Mouse (Mus musculus) C2C12 (cell line): ENCODE measurements around the gene Vac14. TPM values are rescaled to one million over a fixed set of nuclear protein-coding genes. Genes with fewer than 3 reads are reported as not detected.

ENCODE experiments used
- H3K27me3 ChIP-seq: one replicate; pipeline ENCODE4 v1.6.1; 2011; ENCODE audit not compliant: control insufficient read depth, insufficient read depth, insufficient read length
- H3K36me3 ChIP-seq: one replicate; pipeline ENCODE4 v1.6.1; 2011; ENCODE audit not compliant: control insufficient read depth, insufficient read depth
- H3K4me3 ChIP-seq: one replicate; pipeline ENCODE4 v1.5.1; 2011; ENCODE audit warnings: mild to moderate bottlenecking, control low read depth; ENCODE audit not compliant: poor library complexity, insufficient read depth, severe bottlenecking
- H3K79me2 ChIP-seq: one replicate; pipeline ENCODE4 v1.6.1; 2011; ENCODE audit not compliant: control insufficient read depth, insufficient read depth
- H3K79me3 ChIP-seq: one replicate; pipeline ENCODE4 v1.6.1; 2011; ENCODE audit warnings: low read depth, control low read depth
- H3ac ChIP-seq: one replicate; pipeline ENCODE3; 2011; ENCODE audit warnings: low read depth; ENCODE audit not compliant: control insufficient read depth, insufficient read length
- CEBPB ChIP-seq: IDR thresholded peaks from one replicate; pipeline ENCODE4 v1.6.1; 2011; ENCODE audit warnings: low read depth, mild to moderate bottlenecking, control low read depth, moderate library complexity
- CTCF ChIP-seq: IDR thresholded peaks from one replicate; pipeline ENCODE4 v1.5.1; 2011; ENCODE audit not compliant: control insufficient read depth, insufficient read depth, insufficient read length
- FOSL1 ChIP-seq: IDR thresholded peaks from one replicate; pipeline ENCODE4 v1.8.0; 2011; ENCODE audit warnings: mild to moderate bottlenecking, low read length; ENCODE audit not compliant: poor library complexity, insufficient read depth, severe bottlenecking
- MAX ChIP-seq: IDR thresholded peaks from one replicate; pipeline ENCODE4 v1.6.1; 2011; ENCODE audit warnings: mild to moderate bottlenecking, control low read depth
- MYOD1 ChIP-seq: IDR thresholded peaks from one replicate; pipeline ENCODE4 v1.6.1; 2011; ENCODE audit warnings: low read depth; ENCODE audit not compliant: control insufficient read depth, insufficient read length
- MYOG ChIP-seq: IDR thresholded peaks from one replicate; pipeline ENCODE4 v1.6.1; 2011; ENCODE audit not compliant: control insufficient read depth, insufficient read length; ENCODE audit errors: extremely low read depth
- USF1 ChIP-seq: IDR thresholded peaks from one replicate; pipeline ENCODE4 v1.6.1; 2011; ENCODE audit warnings: low read depth, mild to moderate bottlenecking, control low read depth, moderate library complexity
- polyA plus RNA-seq: library from polyadenylated mRNA; unstranded; fragments of >200 nt; fragmentation: generic; extraction: Trizol; gene quantifications from one replicate; pipeline ENCODE4 v1.2.1, GENCODE M21; 2012; ENCODE audit warnings: missing spikeins

The Vac14 gene
- polyA plus RNA-seq, 1 experiment: 22.2 TPM

DNA sequence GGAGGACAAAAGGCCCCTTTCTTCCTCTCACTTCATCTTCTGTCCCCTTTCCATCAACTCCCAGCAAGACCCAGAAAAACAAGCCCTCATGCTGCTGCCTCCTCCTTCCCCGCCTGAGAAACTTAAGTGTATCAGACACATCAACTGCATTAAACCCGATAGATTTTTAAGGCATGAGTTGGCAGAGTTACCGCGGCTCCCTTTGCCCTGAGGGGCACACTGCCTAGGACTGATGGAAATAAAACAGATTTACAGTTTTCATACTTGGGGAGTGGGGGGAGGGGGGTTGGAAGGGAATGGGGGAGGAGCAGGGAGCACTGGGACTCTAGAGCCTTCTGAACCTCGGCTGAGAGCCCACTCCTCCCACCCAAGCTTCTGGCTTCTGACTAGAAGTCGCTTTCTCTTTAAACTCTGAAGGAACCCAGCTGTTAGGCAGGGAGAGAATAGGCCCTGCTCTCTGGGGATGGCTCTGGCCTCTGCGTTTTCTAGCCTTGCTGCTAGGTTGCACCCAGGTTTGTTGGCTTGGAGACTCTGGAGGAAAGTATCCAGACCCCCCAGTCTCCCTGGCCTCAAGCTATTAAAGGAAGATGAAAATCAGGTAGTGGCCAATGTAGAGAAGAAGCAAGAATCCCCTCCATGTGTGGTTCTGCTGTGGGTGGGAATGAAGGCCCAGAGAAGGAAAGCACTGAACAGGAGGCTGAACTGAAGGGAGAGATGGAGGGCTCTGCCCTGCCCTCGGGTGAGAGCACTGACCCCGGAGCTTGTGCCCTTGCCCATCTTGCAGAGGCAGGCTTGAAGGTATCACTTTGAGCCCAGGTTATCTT lies 84.5 kb downstream of the Vac14 start:
- Histone ChIP-seq H3K79me2 (no peaks in the 10 kb centered on the region), H3K27me3 (no peaks in the 10 kb centered on the region), H3K36me3 (no peaks in the 10 kb centered on the region), H3K79me3 (no peaks in the 10 kb centered on the region), H3K4me3 (no peak overlapping the region), H3ac (no peak overlapping the region)
- TF ChIP-seq MAX (no peak), CTCF (no peak), FOSL1 (no peak), CEBPB (no peak), MYOG (no peak), MYOD1 (no peak), USF1 (no peak)

DNA sequence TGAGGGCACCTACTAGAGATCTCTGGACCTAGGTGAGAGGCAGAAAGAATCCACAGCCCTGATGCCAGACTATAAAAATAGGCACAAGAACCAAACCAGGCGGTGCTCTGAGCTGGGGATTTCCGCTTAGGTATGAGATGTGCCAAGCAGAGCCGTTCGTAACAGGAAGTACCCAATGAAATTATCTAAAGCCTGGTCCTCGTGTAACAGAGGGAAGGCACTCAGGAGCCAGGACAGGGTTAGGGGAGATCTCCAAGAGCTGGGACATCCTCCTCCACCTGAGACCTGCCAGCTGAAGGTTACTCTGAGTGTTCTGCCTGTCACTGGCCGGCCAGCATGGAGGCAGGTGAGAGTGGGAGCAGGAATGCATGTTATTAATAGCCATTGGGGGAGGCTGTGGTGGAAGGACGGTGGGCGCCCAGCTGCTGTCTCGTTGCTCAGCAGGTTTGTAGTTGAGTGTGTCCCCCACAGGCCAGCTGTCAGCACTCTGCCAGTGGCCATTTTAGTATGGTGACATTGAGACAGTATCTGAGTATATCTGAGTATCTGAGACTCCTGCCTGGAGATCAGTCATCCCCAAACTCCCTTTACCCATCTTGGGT lies 85.2 kb downstream of the Vac14 start:
- TF ChIP-seq MYOD1 (no peak), USF1 (no peak), FOSL1 (no peak), MAX (no peak), CEBPB (no peak), MYOG (no peak), CTCF (no peak)
- H3K4me3 ChIP-seq: no peak overlapping the region
- H3K79me3 ChIP-seq: no peaks in the 10 kb centered on the region

DNA sequence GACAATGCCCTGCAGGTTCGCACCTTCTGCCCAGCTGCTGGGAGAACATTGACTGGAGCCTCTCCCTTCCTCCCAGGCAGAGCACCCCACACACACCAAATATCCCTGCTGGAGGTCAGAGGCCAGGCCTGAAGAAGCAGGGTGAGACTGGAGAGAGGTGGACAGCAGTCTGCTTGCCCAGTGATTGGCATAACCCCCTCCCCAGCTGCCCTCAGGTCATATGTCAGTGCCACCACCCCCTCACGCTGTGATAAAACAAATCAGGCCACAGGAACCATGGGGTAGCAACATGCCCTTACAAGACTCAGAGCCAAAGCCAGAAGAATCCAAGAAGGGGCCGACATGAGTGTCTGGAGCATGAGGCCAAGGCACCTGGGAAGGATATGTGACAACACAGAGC lies 85.7 kb downstream of the Vac14 start:
- Histone ChIP-seq H3ac (no peak overlapping the region), H3K36me3 (no peaks in the 10 kb centered on the region), H3K79me2 (no peaks in the 10 kb centered on the region), H3K4me3 (no peak overlapping the region), H3K79me3 (no peaks in the 10 kb centered on the region), H3K27me3 (no peaks in the 10 kb centered on the region)
- no peak for TF ChIP-seq MYOD1
- TF ChIP-seq CTCF: no peak
- no peak for TF ChIP-seq USF1
- no peak for TF ChIP-seq FOSL1
- TF ChIP-seq CEBPB: no peak
- no peak for TF ChIP-seq MYOG
- TF ChIP-seq MAX: no peak

More for the DNA sequence above, 85.2 kb downstream of the Vac14 start:
- Histone ChIP-seq H3K27me3 (no peaks in the 10 kb centered on the region), H3K79me2 (no peaks in the 10 kb centered on the region), H3K36me3 (no peaks in the 10 kb centered on the region), H3ac (no peak overlapping the region)

DNA sequence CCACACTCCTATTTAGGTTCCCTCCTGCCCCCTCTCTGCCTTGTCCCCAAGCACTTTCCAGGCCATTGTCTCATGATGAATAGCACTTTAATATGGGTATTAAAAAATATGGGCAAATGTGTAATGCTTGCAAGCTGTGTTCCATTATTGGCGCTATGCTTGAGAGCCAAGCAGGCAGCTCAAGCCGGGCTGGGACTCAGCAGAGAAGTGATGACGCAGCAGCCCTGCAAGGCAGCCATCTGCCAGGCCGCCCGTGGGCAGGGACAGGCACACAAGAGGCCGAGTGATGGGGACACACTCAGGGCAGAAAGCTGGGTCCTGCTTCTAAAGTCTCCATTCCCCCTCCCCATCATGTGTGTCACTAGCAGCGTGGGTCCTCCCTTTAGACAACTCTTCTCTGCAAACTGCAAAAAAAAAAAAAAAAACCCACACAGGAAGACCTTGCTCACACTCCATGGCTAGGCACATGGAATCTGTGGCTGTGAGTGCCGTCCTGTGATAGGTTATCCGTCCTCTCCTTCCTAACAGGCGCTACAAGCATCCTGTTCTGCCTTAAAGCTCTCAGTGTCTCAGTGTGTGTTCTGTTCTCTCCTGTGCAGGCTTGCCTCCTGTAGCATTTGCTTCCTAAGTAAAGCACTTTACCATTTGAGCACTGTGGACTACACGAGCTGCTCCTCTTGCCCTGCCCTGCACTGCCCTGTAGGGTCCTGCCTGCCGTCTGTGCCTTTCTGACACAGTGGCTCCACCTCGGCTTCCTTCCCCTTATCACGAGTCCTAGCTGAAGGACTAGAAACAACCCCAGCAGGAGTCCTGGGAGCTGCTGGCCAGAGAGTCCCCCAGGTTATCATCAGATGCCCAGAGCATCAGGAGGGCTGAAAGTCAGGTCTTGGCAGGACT lies 87.3 kb downstream of the Vac14 start:
- TF ChIP-seq USF1 (no peak), FOSL1 (no peak), MYOD1 (no peak), MYOG (no peak), MAX (no peak), CTCF (no peak), CEBPB (no peak)
- no peaks in the 10 kb centered on the region for H3K79me2 ChIP-seq
- H3K79me3 ChIP-seq: no peaks in the 10 kb centered on the region
- H3ac ChIP-seq: no peak overlapping the region
- no peaks in the 10 kb centered on the region for H3K27me3 ChIP-seq
- H3K36me3 ChIP-seq: no peaks in the 10 kb centered on the region
- no peak overlapping the region for H3K4me3 ChIP-seq

DNA sequence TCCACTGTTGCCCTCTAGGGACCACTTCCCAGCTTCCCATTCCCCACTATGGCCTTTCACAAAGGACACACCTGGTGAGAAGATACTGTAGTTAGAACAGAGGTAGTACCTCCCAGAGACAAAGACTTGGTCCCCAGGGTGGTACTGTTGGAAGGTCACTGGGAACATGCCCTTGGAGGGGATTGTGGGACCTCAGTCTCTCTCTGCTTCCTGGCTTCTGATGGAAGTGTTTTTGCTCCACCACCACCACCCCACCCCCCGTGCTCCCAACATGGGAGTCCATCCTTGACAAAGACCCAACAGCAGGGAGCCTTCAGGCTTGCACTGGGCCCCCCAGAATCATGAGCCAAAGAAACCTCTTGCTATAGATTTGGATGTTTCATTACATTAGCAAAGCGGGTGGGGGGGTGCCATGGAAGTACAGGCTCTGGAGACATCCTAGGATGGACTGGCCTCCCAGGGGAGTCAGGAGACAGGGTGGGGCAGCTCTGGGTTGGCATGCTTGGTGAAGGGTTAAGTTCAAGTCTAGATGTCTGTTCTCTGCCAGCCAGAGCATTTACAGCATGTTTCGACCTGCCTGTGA lies 88.0 kb downstream of the Vac14 start:
- TF ChIP-seq CEBPB: no peak
- no peak for TF ChIP-seq MAX
- no peak for TF ChIP-seq FOSL1
- no peak for TF ChIP-seq MYOD1
- TF ChIP-seq CTCF: no peak
- TF ChIP-seq MYOG: no peak
- no peak for TF ChIP-seq USF1
- Histone ChIP-seq H3ac (no peak overlapping the region), H3K4me3 (no peak overlapping the region), H3K27me3 (no peaks in the 10 kb centered on the region), H3K79me3 (no peaks in the 10 kb centered on the region), H3K36me3 (no peaks in the 10 kb centered on the region), H3K79me2 (no peaks in the 10 kb centered on the region)
